Mouse (Mus musculus): ENCODE data around the gene Upk3b.

The Upk3b gene

GRCm38 (mm10) chr5:136038258-136039214 lies at the start of gene Upk3b:
Gene Upk3b, plus strand, starts transcription at chr5:136038496.
- no peak for DNase-seq (ENCODE audit: low read depth in 1 of 2, low spot score in 2 of 2)

- DNase-seq (ENCODE audit: low read depth in 1 of 2, low spot score in 2 of 2): peak in 1 of 2 experiments; percentile 26
These were observed 47.7 kb upstream of the Upk3b start for GRCm38 (mm10) chr5:135990601-135991000.

GRCm38 (mm10) chr5:135993381-135993965 lies 44.8 kb upstream of the Upk3b start:
- DNase-seq (ENCODE audit: low read depth in 1 of 2, low spot score in 2 of 2): no peak

GRCm38 (mm10) chr5:135994335-135994724 lies 44.0 kb upstream of the Upk3b start:
- DNase-seq (ENCODE audit: low read depth in 1 of 2, low spot score in 2 of 2): no peak

- DNase-seq (ENCODE audit: low read depth in 1 of 2, low spot score in 2 of 2): peak; percentile 45 to 79
These were observed 43.3 kb upstream of the Upk3b start, which contains the start of gene Dtx2 for GRCm38 (mm10) chr5:135994725-135995687. Gene Dtx2, plus strand, starts transcription at chr5:135994800.

GRCm38 (mm10) chr5:135996162-135996561 lies 42.1 kb upstream of the Upk3b start:
- DNase-seq (ENCODE audit: low read depth in 1 of 2, low spot score in 2 of 2): no peak

GRCm38 (mm10) chr5:136001222-136001621 lies 37.1 kb upstream of the Upk3b start:
- no peak for DNase-seq (ENCODE audit: low read depth in 1 of 2, low spot score in 2 of 2)

GRCm38 (mm10) chr5:136002325-136002724 lies 36.0 kb upstream of the Upk3b start:
- no peak for DNase-seq (ENCODE audit: low read depth in 1 of 2, low spot score in 2 of 2)

- no peak for DNase-seq (ENCODE audit: low read depth in 1 of 2, low spot score in 2 of 2)
These were observed 35.5 kb upstream of the Upk3b start for GRCm38 (mm10) chr5:136002751-136003151.

- no peak for DNase-seq (ENCODE audit: low read depth in 1 of 2, low spot score in 2 of 2)
These were observed 33.8 kb upstream of the Upk3b start for GRCm38 (mm10) chr5:136004537-136004936.

- DNase-seq (ENCODE audit: low read depth in 1 of 2, low spot score in 2 of 2): no peak
These were observed 30.6 kb upstream of the Upk3b start for GRCm38 (mm10) chr5:136007745-136008144.

- DNase-seq (ENCODE audit: low read depth in 1 of 2, low spot score in 2 of 2): no peak
These were observed 23.4 kb upstream of the Upk3b start for GRCm38 (mm10) chr5:136014877-136015276.

- DNase-seq (ENCODE audit: low read depth in 1 of 2, low spot score in 2 of 2): no peak
These were observed 22.7 kb upstream of the Upk3b start for GRCm38 (mm10) chr5:136015586-136015985.

- no peak for DNase-seq (ENCODE audit: low read depth in 1 of 2, low spot score in 2 of 2)
These were observed 22.1 kb upstream of the Upk3b start for GRCm38 (mm10) chr5:136016014-136016876.

- no peak for DNase-seq (ENCODE audit: low read depth in 1 of 2, low spot score in 2 of 2)
These were observed 21.0 kb upstream of the Upk3b start for GRCm38 (mm10) chr5:136017262-136017661.

- no peak for DNase-seq (ENCODE audit: low read depth in 1 of 2, low spot score in 2 of 2)
These were observed 19.6 kb upstream of the Upk3b start for GRCm38 (mm10) chr5:136018726-136019125.

- DNase-seq (ENCODE audit: low read depth in 1 of 2, low spot score in 2 of 2): no peak
These were observed 18.4 kb upstream of the Upk3b start for GRCm38 (mm10) chr5:136019907-136020306.

- no peak for DNase-seq (ENCODE audit: low read depth in 1 of 2, low spot score in 2 of 2)
These were observed 12.6 kb upstream of the Upk3b start for GRCm38 (mm10) chr5:136025712-136026111.

- no peak for DNase-seq (ENCODE audit: low read depth in 1 of 2, low spot score in 2 of 2)
These were observed 11.4 kb upstream of the Upk3b start for GRCm38 (mm10) chr5:136026859-136027258.

All from monocyte, adult 2 months (primary cell).